Mouse (Mus musculus): ENCODE measurements around the gene Arhgap21.

- no peak for TF ChIP-seq GATA1 (IDR thresholded peaks at IDR 0.05; ENCODE audit: low read length)
- no peak for TF ChIP-seq TAL1 (IDR thresholded peaks at IDR 0.05; ENCODE audit: low read length)
Observed at GRCm38 (mm10) chr2:20963226-20963805, 5.4 kb downstream of the Arhgap21 start.

All from erythroblast, embryonic 14.5 days (primary cell).